Mouse (Mus musculus) olfactory bulb, adult 2 months (tissue): ENCODE results near the gene Gm28539.

Experiments
- CTCF ChIP-seq: fragments of 200-500 bp; IDR thresholded peaks from 2 replicates; pipeline ENCODE4 v1.5.1; 2012; ENCODE audit warnings: low read depth, mild to moderate bottlenecking, low read length, moderate library complexity; ENCODE audit not compliant: insufficient read depth
- POLR2A ChIP-seq: fragments of 200-500 bp; IDR thresholded peaks from 2 replicates; pipeline ENCODE4 v1.6.1; 2012; ENCODE audit warnings: mild to moderate bottlenecking, low read depth, low read length, moderate library complexity; ENCODE audit not compliant: insufficient read depth

GRCm38 (mm10) chr16:19003757-19004156, 167.4 kb downstream of the Gm28539 start:
- no peak for TF ChIP-seq CTCF
- no peak for TF ChIP-seq POLR2A
